Mouse (Mus musculus) Patski (cell line): ENCODE measurements at regions not wholly inside any gene's neighbourhood (a gene's known extent, or its start where the extent isn't known, plus 50 kb on each side); places are given as distances from the start of the nearest gene placed in this dataset.

Experiments used
- ATAC-seq: fragments of 100-300 bp; one replicate; pipeline ENCODE4 v1.8.0; 2021
- CTCF ChIA-PET: fragments of 350-600 bp; sonication (Branson Sonifier 250); formaldehyde crosslinking; loops from one replicate; lab custom pipeline; 2022; ENCODE audit warnings: inconsistent platforms; lab: Charles Lee
- POLR2A ChIA-PET: fragments of 350-600 bp; sonication (Branson Sonifier 250); formaldehyde crosslinking; loops from one replicate; lab custom pipeline; 2022; ENCODE audit warnings: antibody characterized with exemption, inconsistent platforms; lab: Charles Lee
- DNase-seq: peaks from one replicate; pipeline ENCODE4 v3.0.0-alpha.2; 2011; ENCODE audit warnings: low read depth, low spot score
- H3K27me3 ChIP-seq: fragments of 371-371 bp; one replicate; pipeline ENCODE4 v1.5.1; 2021
- CTCF ChIP-seq: fragments of 100-300 bp; IDR thresholded peaks from one replicate; pipeline ENCODE4 v1.5.1; 2021
- in situ Hi-C: fragments of 300-500 bp; cut with MboI; formaldehyde crosslinking; loops from 3 replicates; pipeline ENCODE4 v1.11.1; 2018; ENCODE audit warnings: low pct_unique_long_range_greater_than_20kb, mixed read lengths

DNA sequence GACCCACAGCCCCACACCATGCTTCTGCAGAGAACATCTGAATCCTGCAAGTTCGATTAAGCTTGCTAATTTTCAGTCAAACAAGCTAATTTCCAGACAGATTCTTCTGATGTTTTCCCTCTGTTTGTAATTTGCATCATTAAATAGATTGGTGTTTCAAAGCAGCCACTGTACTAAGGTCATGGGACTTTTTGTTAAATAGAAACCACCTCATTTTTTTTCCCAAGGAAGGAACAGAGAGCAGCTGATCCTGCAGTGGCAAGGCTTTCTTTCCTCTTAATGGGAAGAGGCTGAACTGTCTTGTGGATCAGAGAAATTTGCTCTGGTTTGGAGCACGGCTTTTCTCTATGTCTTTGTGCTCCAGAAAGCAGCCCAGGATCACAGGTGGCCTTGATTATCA lies 625.9 kb upstream of the Cypt12 start:
- peaks cover 25% of the 10 kb centered on the region for H3K27me3 ChIP-seq
- POLR2A ChIA-PET, result no interaction called here
- TF ChIP-seq CTCF, result no peak
- DNase-seq, result no peak
- in situ Hi-C loops, result no loop called here
- no peak for ATAC-seq
- CTCF ChIA-PET, result no interaction called here

- in situ Hi-C loops, result no loop called here
- ChIA-PET POLR2A (no interaction called here), CTCF (no interaction called here)
- DNase-seq (no peak), ATAC-seq (no peak)
- H3K27me3 ChIP-seq, result peaks cover 33% of the 10 kb centered on the region
- no peak for TF ChIP-seq CTCF
These were observed 623.4 kb upstream of the Cypt12 start for GRCm38 (mm10) chr3:17324816-17325215.

GRCm38 (mm10) chr3:17325821-17326220 lies 622.4 kb upstream of the Cypt12 start:
- no peak for DNase-seq
- ATAC-seq, result no peak
- no peak for TF ChIP-seq CTCF
- peaks cover 33% of the 10 kb centered on the region for H3K27me3 ChIP-seq
- POLR2A ChIA-PET, result no interaction called here
- CTCF ChIA-PET, result interaction anchor here (1.2 kb wide), 1 partner anchor 11 kb away, joined by 3 read pairs; no protein-coding TSS in a partner anchor
- in situ Hi-C loops, result no loop called here

DNA sequence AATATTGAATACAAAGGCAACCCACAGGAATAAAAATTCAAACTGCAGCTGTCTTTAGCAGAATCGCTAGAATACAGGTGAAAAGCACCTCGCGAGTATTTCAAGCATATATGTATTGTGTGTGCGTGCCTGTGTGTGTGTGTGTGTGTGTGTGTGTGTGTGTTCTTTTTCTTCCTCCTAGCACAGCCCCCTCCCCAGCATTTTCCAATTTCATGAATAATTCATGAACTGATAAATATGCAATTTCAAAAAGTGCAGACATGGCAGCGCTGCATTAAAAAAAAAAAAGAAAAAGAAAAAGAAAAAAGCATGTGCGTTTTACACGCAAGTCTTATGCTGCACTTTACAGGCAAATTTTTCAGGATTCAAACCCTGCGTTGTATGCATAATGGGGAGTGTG lies 621.9 kb upstream of the Cypt12 start:
- ATAC-seq, result no peak
- peaks cover 32% of the 10 kb centered on the region for H3K27me3 ChIP-seq
- in situ Hi-C loops, result no loop called here
- TF ChIP-seq CTCF, result no peak
- ChIA-PET CTCF (interaction anchor here (1.2 kb wide), 1 partner anchor 12 kb away, joined by 3 read pairs; no protein-coding TSS in a partner anchor), POLR2A (no interaction called here)
- DNase-seq, result no peak

DNA sequence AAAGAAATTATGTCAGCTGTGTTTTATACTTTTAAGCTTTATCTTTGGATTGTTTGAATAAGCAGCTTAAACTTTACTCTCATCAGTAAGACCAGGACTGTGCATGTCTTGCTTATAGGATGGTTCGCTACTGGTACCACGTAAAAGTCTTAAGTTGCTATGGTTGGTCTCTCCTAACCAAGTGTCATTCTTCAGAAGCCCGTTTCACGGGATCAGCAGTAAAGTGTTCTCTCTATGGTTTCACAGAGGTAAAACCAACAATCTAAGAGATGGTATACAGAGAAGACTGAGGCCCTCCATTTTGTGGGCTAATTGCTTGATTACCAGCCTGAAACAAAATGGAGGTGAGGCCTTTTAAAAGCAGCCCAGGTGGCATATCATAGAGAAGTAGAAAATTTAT lies 621.4 kb upstream of the Cypt12 start:
- POLR2A ChIA-PET, result no interaction called here
- ATAC-seq, result no peak
- in situ Hi-C loops, result no loop called here

DNA sequence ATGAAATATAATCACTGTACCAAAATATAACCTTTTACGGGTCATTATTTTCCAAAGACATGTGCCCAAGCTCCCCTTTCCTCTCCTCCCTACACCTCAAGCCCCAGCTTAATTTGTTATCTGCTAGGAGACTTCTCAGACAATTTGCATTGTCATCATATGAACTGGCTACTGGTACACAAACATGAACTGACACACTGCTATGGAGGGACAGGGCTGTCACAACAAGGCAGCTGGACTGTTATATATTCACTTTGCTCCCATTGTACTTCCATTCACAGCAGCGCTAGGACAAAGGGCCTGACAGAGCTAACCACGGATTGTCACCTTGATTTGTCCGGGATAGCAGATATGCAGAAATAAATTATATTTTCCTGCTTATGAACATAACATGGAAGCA lies 620.5 kb upstream of the Cypt12 start:
- in situ Hi-C loops, result no loop called here
- POLR2A ChIA-PET, result no interaction called here
- CTCF ChIA-PET, result no interaction called here
- ATAC-seq, result no peak
- TF ChIP-seq CTCF, result no peak
- DNase-seq, result no peak
- peaks cover 28% of the 10 kb centered on the region for H3K27me3 ChIP-seq

More for the DNA sequence above, 621.4 kb upstream of the Cypt12 start:
- H3K27me3 ChIP-seq, result peaks cover 29% of the 10 kb centered on the region
- no peak for TF ChIP-seq CTCF
- CTCF ChIA-PET, result interaction anchor here (1.2 kb wide), 1 partner anchor 12 kb away, joined by 3 read pairs; no protein-coding TSS in a partner anchor
- DNase-seq, result no peak

- no peak for ATAC-seq
- H3K27me3 ChIP-seq, result peaks cover 25% of the 10 kb centered on the region
- no peak for TF ChIP-seq CTCF
- in situ Hi-C loops, result no loop called here
- ChIA-PET POLR2A (interaction anchor here (0.7 kb wide), 1 partner anchor 19 kb away, joined by 3 read pairs; no protein-coding TSS in a partner anchor), CTCF (no interaction called here)
- no peak for DNase-seq
These were observed 618.8 kb upstream of the Cypt12 start for GRCm38 (mm10) chr3:17329411-17329810.

DNA sequence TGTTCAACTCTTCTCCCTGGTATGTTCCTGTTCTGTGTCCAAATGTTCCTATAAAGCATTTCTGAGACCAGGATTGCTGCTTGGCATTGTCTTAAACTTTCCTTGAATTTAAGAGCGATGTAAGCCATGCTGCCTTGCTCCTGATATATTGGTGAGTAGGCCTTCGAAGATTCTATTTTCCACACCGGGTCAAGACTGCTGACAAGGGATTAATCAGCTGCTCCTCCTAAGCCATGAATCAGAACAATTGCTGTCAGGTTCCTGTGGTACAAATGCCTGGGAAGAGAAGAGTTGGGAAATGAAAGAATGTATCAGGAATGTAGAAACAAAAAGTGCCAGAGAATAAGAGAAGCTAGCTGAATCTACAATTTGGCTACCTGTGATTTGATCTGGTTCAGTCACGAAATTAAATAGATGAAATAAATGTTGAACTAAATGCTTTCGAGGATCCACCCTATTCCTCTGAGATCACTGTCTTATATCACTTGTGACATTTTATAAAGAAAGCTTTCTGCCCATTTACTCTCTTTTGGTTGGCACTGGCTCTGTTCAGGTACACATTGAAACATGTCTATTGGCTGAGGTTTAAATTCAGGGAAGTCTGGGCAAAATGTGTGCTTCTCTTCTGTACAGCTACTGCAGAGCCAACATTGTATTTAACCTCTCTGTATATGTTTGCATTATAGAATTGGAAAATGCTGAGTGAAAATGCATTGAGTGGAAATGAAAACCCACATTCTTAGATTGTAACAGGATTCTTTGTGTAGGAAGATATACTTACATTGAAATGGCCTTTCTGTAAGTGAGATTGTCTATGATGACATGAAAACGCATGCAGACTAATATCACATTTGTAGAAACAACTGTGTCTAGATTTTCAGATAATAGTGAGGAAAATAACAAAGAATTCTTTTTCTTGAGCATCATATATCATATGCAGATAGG lies 617.5 kb upstream of the Cypt12 start:
- ChIA-PET POLR2A (no interaction called here), CTCF (no interaction called here)
- in situ Hi-C loops, result no loop called here
- peaks cover 21% of the 10 kb centered on the region for H3K27me3 ChIP-seq
- no peak for TF ChIP-seq CTCF
- DNase-seq (no peak), ATAC-seq (no peak)

DNA sequence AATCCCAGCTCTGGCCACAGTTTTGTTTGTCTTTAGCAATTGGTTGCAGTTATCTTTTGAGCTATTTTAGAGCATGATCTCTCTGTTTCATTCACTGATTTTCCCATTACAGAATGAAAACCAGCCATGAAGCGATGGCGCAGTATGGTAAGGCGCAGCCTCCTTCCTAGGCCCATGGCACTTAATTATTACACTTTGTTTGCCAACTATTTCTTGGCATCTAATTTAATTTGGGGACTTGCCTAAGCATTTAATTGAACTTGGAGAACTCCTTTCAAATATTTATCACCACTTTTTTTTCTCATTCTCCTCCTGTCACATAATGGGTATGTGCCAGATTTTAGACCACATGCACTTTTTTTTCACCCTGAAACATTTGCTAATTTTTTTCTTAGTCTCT lies 588.0 kb upstream of the Cypt12 start:
- TF ChIP-seq CTCF, result no peak
- in situ Hi-C loops, result no loop called here
- no peaks in the 10 kb centered on the region for H3K27me3 ChIP-seq
- CTCF ChIA-PET, result interaction anchor here (1.2 kb wide), 1 partner anchor 9 kb away, joined by 3 read pairs; no protein-coding TSS in a partner anchor
- DNase-seq (no peak), ATAC-seq (no peak)
- POLR2A ChIA-PET, result no interaction called here
